Mouse (Mus musculus): Measurements from ENCODE around the gene Gm5475. TPM values are rescaled to one million over a fixed set of nuclear protein-coding genes. Genes with fewer than 3 reads are reported as not detected.

Gm5475 gene
- polyA plus RNA-seq, 1 experiment, result 0.06 TPM

DNA sequence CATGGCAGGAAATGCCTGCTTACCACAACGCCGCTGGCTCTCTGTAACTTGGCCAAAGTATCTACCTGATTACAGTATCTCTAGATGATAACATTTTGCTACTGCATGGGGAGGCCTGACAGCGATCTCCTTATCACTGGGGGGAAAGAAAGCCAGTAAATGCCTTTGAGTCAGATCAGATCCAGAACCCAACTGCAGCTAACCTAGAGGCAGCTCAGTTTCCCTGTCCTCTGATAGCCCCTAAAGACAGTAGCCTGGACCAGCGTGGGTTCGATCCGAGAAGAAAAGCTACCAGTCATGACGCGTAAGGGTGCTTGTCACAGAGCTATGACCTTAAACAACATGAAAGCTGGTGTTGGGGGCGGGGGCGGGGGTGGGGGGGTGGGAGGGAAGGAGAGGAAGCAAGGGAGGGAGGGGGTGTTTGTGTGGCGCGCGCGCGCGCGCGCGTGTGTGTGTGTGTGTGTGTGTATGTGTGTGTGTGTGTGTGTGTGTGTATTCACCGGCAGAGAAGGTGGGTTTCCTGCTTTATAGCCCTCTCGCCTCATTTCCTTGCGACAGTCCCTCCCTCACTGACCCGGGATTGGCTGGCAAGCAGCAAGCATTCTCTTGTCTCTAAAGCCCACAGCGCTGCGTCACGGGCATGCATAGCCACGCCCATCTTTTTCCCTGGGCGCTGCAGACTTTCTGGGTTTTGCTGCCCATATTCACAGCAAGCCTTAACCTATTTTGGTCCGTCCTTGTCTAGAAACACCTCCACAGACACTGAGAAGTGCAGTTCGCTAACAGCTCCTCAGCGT, 21.4 kb downstream of the Gm5475 start:
- peak; percentile 82 to 88 for DNase-seq (ENCODE audit: extremely low spot score in 1 of 2, low spot score in 1 of 2)

DNA sequence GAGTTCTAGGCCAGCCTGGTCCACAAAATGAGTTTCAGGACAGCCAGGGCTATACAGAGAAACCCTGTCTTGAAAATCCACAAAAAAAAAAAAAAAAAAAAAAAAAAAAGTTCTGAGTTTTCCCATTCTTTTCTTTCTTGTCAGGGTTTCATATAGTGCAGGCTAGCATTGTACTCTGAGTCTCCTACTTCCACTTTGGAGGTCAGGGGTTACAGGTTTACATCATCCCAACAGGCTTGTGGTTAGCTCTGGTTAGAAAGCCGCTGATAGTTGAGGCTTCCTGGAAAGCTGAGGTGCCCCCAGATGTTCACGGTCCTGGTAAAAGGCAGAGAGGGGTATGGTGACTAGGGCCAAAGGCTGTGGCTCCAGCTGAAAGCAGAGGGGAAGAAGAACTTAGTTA, 24.9 kb downstream of the Gm5475 start:
- DNase-seq (ENCODE audit: extremely low spot score in 1 of 2, low spot score in 1 of 2), result no peak

DNA sequence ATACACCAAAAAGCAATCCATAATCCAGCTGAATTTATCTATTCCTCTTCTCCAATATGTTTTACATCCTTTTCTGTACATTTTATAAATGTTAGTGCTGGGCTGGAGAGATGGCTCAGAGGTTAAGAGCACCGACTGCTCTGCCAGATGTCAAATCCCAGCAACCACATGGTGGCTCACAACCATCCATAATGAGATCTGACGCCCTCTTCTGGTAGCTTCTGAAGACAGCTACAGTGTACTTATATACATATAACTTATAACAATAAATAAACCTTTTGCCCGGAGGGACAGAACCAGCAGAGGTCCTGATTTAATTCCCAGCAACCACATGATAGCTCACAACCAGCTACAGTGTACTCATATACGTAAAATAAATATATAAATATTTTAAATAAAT, 26.6 kb downstream of the Gm5475 start:
- no peak for DNase-seq (ENCODE audit: extremely low spot score in 1 of 2, low spot score in 1 of 2)

DNA sequence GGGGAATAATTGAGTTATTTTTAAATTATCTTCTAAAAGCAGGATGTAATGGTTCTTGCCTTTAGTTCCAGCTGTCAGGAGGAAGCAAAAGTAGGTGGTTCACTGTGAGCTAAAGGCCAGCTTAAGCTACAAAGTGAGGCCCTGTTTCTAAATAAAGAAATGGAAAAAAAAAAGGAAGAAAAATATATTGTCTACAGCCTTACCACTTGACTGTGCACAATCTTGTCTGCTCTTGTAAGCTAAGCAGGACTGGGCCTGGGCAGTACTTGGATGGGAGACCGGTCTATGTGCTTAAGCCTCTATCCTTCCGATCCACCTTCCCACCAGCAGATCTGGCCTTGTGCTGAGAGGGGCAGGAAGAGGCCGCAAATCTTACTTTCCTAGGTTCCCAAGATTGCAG, 27.5 kb downstream of the Gm5475 start:
- no peak for DNase-seq (ENCODE audit: extremely low spot score in 1 of 2, low spot score in 1 of 2)

DNA sequence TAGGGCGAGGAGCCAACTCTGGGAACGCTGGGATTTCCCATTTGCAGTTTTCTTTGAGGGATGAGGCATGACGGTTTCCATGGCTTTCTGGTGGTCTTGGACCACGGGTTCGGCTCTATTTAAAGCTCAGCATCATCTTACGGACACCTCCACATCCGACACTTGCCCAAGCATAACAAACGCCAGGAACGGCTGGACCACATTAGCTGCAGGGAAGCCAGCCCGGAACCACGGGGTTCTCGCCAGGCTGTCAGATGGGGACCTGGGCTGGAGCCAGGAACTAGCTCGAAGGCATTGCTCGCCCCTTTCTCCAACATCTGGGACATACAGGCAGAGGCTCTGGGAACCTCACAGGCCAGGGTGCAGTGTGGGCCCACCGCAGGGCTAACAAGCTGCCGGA, 29.3 kb downstream of the Gm5475 start:
- DNase-seq (ENCODE audit: extremely low spot score in 1 of 2, low spot score in 1 of 2), result peak in 1 of 2 experiments; percentile 48

DNA sequence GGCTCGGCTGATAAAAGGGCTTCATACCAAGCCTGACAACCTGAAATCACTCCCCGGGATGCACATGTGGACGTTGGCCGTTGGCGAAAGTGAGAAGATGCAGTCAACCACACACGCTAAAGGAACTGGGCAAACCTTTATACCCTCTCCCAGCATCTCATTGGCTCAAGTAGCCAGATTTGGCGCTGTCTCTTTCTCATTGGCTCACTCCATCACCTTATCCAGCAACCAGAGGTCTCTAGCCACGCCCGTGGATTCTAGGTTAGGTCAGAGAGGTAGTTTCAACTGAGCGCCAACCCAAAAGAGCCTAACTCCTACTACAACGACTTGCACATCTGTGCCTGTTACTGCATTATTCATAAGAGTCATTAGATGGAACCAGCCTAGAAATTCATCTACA, 30.5 kb downstream of the Gm5475 start:
- no peak for DNase-seq (ENCODE audit: extremely low spot score in 1 of 2, low spot score in 1 of 2)

DNA sequence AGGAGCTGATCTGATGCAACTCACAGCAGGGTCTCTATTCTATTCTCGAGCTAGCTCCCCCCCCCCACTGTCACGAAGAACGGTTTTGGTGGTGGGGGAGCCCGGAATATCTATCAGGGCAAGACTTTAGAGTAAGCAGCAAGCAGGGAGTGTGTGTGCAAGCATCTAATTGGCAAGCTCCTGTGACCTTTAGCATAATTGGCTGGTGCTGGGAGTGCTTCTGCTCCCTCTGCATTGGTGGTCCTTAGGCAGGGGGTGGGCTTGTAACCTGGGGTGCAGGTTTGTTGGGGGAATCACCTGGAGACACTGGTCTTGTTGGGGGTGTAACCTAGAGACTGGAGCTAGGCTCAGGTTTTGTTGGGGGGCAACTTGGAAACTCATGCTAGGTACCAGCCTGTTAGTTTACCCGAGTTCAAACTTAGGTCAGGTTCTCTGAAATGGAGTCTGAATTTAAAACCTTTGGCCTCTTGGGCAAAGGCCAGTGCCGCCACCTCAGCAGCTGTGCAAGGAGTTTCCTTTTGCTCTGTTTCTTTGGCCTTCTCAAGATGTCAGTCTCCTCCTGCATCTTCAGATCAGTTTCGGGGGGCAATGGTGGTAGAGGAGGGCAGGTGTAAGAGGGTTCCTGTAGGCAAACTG, 34.5 kb downstream of the Gm5475 start:
- no peak for DNase-seq (ENCODE audit: extremely low spot score in 1 of 2, low spot score in 1 of 2)

DNA sequence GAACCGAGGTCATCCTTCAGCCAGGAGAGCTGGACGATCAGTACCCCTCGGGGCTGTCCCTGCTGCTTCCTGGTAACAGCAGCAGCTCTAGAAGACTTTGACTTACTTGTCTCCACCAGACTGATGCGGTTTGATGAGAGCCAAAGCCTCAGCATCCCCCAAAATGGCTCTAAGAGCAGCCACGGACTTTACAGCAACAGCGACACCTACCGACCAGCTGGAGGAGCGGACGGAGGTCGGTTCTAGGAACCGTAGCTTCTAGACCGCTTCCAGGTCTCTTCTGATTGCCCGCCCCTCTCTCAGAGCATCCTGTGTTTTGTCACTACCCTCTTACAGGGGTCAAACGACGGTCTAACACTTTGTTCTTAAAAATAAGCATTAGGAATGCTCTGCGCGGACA, 35.4 kb downstream of the Gm5475 start:
- DNase-seq (ENCODE audit: extremely low spot score in 1 of 2, low spot score in 1 of 2), result peak in 1 of 2 experiments; percentile 82

DNA sequence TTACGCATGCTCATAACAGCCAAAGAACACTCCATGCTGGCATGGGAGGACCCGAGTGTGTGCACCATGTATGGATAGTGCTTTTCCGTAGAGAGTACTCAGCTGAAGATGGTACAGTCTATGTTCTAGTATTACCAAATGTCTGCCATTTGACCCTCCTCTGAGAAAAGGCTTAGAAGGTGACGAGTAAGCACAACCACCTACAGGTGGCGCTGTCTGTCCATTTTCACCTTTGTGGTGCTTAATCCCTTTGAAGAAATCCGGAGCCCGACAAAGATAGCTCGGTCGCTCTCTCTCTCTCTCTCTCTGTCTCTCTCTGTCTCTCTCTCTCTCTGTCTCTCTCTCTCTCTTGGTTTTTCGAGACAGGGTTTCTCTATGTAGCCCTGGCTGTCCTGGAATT, 36.1 kb downstream of the Gm5475 start:
- peak in 1 of 2 experiments; percentile 74 for DNase-seq (ENCODE audit: extremely low spot score in 1 of 2, low spot score in 1 of 2)

DNA sequence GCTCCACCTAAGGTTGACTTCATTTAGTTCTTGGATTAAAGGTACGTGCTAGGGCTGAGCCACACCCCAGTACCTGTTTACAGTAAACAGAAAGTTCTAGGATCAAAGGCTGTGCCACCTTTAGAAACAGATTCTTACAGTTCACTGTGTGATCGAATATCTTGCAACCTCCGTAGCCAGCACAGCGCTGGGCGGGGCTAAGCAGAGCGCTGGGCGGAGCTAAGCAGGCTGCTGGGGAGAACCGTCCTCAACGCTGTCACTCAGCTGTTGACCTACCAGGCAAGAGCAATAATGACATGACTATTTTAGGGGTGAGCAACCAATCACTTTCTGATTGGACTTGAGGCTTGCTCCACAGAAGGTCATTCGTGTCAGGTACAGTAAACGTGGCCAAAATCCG, 39.0 kb downstream of the Gm5475 start:
- DNase-seq (ENCODE audit: extremely low spot score in 1 of 2, low spot score in 1 of 2), result no peak

DNA sequence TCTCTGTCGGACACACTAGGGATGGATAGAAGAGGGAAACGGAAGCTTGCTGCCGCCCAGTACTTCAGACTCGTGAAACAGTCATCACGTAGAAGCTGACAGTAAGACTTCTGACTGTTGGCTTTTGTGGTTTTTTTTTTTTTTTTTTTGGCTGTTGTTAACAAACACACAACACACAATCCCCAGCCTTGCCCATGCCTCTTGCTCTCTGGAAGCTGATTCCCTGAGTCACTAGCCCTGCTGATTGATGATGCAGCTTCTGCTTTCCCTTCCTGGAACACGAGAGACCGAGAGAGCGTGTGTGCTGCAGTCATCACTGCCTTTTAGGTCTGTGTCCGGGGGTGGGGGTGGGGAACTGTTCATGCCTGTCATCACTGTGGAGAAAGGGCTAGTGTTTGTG, 39.7 kb downstream of the Gm5475 start:
- DNase-seq (ENCODE audit: extremely low spot score in 1 of 2, low spot score in 1 of 2), result no peak

DNA sequence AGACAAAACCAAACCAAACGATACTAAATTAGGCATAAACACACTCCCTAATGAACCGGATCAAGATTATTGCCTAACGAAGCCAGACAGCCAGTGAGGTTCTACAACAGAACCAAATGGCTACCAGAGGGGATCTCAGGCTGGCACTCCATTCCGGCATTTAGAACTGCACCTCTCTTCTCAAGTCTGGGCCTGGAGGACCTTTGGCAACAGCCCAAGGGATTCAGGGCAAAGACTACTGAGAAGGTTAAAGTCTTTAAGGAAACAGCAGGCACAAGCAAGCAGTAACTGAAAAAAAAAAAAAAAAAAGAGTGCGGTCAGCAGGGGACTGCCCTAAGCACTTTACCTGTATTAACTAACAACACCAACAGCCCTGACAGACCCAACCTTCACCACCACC, 40.1 kb downstream of the Gm5475 start:
- no peak for DNase-seq (ENCODE audit: extremely low spot score in 1 of 2, low spot score in 1 of 2)

DNA sequence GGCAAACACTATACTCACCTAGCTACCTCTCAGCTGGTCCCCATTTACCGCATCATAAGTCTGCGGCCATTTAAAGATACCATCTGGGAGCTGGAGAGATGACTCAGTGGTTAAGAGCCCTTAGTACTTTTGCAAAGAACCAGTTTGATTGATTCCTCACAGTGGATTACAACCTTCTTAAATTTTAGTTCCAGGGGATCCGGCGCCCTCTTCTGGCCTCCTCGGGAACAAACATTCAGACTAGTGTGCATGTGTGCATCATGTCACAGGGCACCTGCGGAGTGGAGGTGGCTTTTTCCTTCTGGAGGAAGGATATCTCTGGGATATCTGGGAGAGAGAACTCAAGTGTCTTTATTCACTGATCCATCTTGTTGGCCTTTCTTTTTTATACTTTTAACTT, 41.8 kb downstream of the Gm5475 start:
- DNase-seq (ENCODE audit: extremely low spot score in 1 of 2, low spot score in 1 of 2), result peak; percentile 64 to 88

DNA sequence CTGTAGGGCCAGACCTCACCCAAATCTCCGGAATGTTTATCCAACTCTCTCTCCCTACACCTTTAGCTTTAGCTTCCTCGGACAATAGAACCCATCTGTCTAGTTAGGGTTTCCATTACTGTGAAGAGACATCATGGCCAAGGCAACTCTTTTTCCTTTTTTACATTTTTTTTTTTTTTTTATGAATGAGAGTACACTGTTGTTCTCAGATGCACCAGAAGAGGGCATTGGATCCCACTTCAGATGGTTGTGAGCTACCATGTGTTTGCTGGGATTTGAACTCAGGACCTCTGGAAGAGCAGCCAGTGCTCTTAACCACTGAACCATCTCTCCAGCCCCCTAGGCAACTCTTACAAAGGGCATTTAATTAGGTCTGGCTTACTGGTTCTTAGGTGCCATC, 43.5 kb downstream of the Gm5475 start:
- DNase-seq (ENCODE audit: extremely low spot score in 1 of 2, low spot score in 1 of 2), result no peak

DNA sequence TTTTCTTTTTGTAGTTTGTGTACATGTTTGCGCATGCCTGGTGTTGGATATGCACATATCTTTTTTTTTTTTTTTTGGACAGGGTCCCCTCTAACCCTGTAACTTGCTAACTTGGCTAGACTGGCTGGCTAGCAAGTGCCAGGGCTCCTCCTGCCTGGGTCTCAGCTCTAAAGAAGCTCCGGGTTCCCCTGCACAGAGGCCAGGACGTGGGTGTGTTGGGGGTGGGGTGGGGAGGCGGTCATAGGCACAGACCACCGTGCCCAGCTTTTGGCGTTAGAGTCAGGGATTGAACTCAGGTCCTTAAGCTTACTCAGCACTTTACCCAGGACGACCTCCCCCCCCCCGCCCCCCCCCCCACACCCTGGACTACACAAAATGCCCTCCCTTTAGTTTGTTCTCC, 45.8 kb downstream of the Gm5475 start:
- DNase-seq (ENCODE audit: extremely low spot score in 1 of 2, low spot score in 1 of 2), result no peak

DNA sequence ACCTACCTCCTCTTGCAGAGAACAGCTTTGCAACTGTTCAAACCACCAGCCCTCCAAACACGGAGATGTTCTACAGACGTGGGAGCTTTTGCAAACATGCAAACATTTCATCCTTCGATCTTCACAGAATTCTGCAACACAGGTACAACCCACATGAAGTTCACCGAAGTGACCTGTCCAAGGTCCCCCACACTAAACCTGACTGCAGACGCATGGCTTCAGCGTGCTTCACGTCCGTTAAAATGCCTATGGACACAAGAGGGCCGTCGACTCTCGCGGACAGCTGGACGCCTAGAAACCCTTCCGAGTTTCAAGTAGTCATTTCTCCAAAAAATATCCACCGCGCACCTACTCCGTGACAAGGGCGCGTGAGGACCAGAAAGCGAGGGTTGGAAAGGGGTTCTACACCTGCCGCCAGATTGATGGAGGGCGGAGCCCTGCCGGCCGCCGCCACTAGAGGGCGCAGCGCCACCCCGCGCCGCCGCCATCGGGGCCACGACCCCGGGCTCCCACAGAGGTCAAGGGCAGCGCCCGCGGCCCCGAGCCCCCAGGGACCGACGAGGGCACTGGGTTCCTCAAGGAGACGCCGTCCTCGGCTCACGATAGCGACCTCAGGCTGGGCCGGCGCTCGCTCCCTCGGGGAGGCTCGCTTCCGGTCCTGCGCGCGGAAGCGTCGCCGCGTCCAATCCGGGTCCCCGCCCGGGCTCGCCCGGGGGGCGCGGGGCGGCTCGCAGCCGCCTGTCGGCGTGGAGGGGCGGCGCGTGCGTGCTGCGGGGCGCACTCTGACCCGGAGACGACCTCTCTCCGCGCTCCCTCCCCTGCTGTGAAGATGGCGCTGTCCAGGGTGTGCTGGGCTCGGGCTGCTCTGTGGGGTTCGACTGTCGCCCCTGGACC, 46.6 kb downstream of the Gm5475 start, which contains the start of gene Letmd1:
TSS of gene Letmd1 (plus strand) at position 729 of the 894 bp plus-strand sequence.
- peak; percentile 78 to 89 for DNase-seq (ENCODE audit: extremely low spot score in 1 of 2, low spot score in 1 of 2)

DNA sequence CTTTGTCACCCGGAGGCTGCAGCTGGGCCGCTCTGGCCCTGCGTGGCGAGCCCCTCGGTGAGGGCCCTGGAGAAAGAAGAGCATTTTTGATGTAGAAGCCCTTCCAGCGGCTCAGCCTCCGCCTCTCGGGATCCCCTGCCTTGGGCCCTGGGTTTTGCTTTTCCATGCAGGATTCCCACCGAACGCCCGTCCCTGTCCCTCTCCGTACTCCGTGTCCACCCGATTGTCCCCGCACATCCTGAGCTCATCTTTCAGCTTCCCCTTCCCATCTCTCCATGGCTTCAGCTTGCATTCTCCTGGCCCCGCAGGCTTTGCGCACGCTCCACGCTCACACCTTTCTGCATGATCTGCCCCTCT, 47.2 kb downstream of the Gm5475 start:
- DNase-seq (ENCODE audit: extremely low spot score in 1 of 2, low spot score in 1 of 2), result no peak

DNA sequence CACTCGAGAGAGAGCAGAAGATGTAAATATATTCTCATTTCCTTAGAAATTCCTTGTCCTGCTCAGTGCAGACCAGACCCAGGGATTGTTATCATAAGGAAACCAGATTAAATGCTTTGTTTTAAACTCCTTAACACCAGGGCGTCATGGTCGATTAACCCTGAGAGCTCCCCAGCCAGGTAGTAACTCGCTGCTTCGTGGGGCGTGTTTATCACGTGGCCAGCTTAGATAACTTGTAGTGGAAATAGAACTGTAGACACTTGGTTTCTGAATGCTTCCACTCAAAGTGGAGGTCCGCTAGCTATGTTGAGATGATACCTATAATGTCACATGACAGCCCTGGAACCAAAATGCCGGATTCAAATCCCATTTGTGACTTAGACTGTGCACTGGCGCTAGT, 48.1 kb downstream of the Gm5475 start:
- no peak for DNase-seq (ENCODE audit: extremely low spot score in 1 of 2, low spot score in 1 of 2)

DNA sequence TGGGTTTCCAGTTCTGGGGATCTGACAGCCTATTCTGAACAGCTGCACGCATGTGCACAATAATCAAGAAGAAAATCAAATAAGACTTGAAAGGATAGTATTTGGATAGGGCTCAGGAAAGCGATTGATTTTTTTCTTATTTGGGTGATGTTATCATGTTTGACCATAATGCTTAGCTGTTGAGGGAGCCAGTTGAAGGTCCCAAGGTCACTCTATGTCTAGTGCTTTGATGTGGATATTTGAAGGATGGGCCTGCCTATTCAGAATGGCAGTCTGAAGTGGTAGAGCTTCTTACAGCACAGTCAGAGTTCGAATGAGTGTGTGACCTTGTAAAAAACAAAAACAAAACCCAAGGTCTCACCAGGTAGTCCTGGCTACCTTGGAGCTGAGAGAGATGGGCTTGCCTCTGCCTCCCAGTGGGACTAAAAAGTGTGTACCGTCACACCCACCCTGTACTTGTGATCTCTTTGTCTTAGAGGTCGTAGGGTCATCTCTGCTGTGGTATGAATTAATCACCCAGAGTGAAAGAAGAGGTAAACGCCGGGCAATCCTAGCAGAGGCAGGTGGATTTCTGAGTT, 52.1 kb downstream of the Gm5475 start:
- no peak for DNase-seq (ENCODE audit: extremely low spot score in 1 of 2, low spot score in 1 of 2)
